8 mouse cellular contexts compared by ENCODE assay signal in the genomic region with DNA sequence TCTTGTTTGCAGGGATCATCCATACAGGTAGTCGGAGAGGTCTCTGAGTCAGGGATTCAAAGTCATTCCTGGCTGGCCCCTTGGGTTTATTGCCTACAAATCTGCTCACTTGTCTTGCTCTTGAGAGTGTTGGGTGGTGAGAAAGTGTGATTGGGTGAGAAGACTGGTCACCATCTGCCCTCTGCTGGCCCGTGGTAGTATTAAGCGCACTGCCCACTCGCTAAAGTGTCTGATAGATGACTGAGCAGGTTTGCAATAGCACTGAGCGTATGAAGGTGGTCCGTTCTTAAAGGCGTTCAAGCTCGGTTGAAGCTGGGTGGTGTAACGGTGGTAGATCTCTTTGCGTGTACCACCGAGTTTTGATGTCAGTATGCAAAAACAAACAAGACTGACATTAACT. TPM values are rescaled to one million over a fixed set of nuclear protein-coding genes. Genes with fewer than 3 reads are reported as not detected.
A peak's percentile ranks its signal among the peaks of the same experiment; 100 is the strongest.
DNase-seq lines count a peak whose midpoint lies in the region.

No protein-coding gene starts in this region.

- DNase-seq in adipocyte (ENCODE audit: low spot score): peak; percentile 89
- DNase-seq in embryo, embryonic 10 days (ENCODE audit: low spot score): peak; percentile 93
- DNase-seq in gastrocnemius, postnatal 10 days: peak; percentile 82
- peak; percentile 84 for DNase-seq in induced T-regulatory cell, adult 2 months (ENCODE audit: low read depth)
- peak; percentile 70 to 81 for DNase-seq in left cerebral cortex, adult 8-10 months (ENCODE audit: low spot score in 2 of 2)
- peak; percentile 81 for DNase-seq in right cerebral cortex, postnatal 14 days
- peak; percentile 84 for DNase-seq in yolk sac, embryonic 10.5 days (ENCODE audit: low spot score)

- no peaks in the 10 kb centered on the region for H3K9me3 ChIP-seq in megakaryocyte, embryonic 14.5 days

- H3K4me3 ChIP-seq in megakaryocyte, embryonic 14.5 days (replicated peaks): peak overlapping the region; percentile 89

- no peaks in the 10 kb centered on the region for H3K36me3 ChIP-seq in megakaryocyte, embryonic 14.5 days (replicated peaks; ENCODE audit: low read length)

- H3K4me1 ChIP-seq in megakaryocyte, embryonic 14.5 days: peaks cover 22% of the 10 kb centered on the region

- peaks cover 62% of the 10 kb centered on the region for H3K27me3 ChIP-seq in megakaryocyte, embryonic 14.5 days (replicated peaks)

RNA-seq across cellular contexts. Expression of gene Lpin3, which starts 6.8 kb away (rescaled TPM):
- 10 to 100 TPM in 1 of 2 experiments, 1 to 10 TPM in 1; 9.7 to 11.3 TPM for total RNA-seq in gastrocnemius, postnatal 10 days (2021)
- 1 to 10 TPM in 2 of 4 experiments, under 1 TPM in 2; 0.76 to 1.2 (median 1.0) TPM for total RNA-seq in left cerebral cortex, adult 8-10 months (2022)
- not detected in 2 replicates for polyA plus RNA-seq in megakaryocyte, embryonic 14.5 days (2012; ENCODE audit: insufficient read depth, low replicate concordance)

RNA-seq across cellular contexts. Expression of gene Zhx3, which starts 14.5 kb away (rescaled TPM):
- 10 to 100 TPM; 53.3 to 57.6 TPM for total RNA-seq in gastrocnemius, postnatal 10 days (2021)
- total RNA-seq in left cerebral cortex, adult 8-10 months (2022): 10 to 100 TPM; 55.1 to 71.0 (median 64.2) TPM
- polyA plus RNA-seq in megakaryocyte, embryonic 14.5 days (2012; ENCODE audit: insufficient read depth, low replicate concordance): 0.29 and 1.2 TPM in 2 replicates

RNA-seq across cellular contexts. Expression of gene Emilin3, which starts 24.8 kb away (rescaled TPM):
- total RNA-seq in gastrocnemius, postnatal 10 days (2021): 1 to 10 TPM; 6.9 to 8.2 TPM
- total RNA-seq in left cerebral cortex, adult 8-10 months (2022): under 1 TPM; 0.19 to 0.51 (median 0.32) TPM
- polyA plus RNA-seq in megakaryocyte, embryonic 14.5 days (2012; ENCODE audit: insufficient read depth, low replicate concordance): not detected in 2 replicates

Comparison
In these comparisons a context has a peak if more than half of its experiments do, and no peak if none do; other contexts are left out.
1. Peak in every context shown above with its lines: DNase-seq and H3K4me3 ChIP-seq.
2. RNA of gene Lpin3, which starts 6.8 kb away (total RNA-seq): 9.7 to 11.3 TPM in gastrocnemius, postnatal 10 days; 0.76 to 1.2 TPM in left cerebral cortex, adult 8-10 months; every median in the first group is over 4 times any median in the second.
3. RNA of gene Emilin3, which starts 24.8 kb away (total RNA-seq): 6.9 to 8.2 TPM in gastrocnemius, postnatal 10 days; 0.19 to 0.51 TPM in left cerebral cortex, adult 8-10 months; every median in the first group is over 4 times any median in the second.